Mouse (Mus musculus) brown adipose tissue, adult 24 weeks (tissue): Measurements from ENCODE around the gene Hhat. TPM values are rescaled to one million over a fixed set of nuclear protein-coding genes. Genes with fewer than 3 reads are reported as not detected.

Source experiments
- H3K27ac ChIP-seq: fragments of 200-500 bp; replicated peaks from 2 replicates; pipeline ENCODE4 v1.5.1; 2012; ENCODE audit warnings: low read depth, mild to moderate bottlenecking, low read length
- H3K4me1 ChIP-seq: fragments of 200-500 bp; 2 replicates; pipeline ENCODE4 v1.6.1; 2012; ENCODE audit warnings: low read length, mixed read lengths; ENCODE audit not compliant: control insufficient read depth, insufficient read depth, insufficient read length
- H3K4me3 ChIP-seq: fragments of 200-500 bp; 2 replicates; pipeline ENCODE4 v1.5.1; 2012; ENCODE audit warnings: low read depth, mild to moderate bottlenecking, low read length, moderate library complexity; ENCODE audit not compliant: insufficient read depth
- polyA plus RNA-seq: library from polyadenylated mRNA; stranded (reverse); fragments of >200 nt; gene quantifications from 2 replicates; pipeline ENCODE4 v1.2.4, GENCODE M21; 2012; ENCODE audit not compliant: missing spikeins, insufficient read depth, insufficient read length

Hhat gene
- polyA plus RNA-seq, 1 experiment = 0.59 TPM

DNA sequence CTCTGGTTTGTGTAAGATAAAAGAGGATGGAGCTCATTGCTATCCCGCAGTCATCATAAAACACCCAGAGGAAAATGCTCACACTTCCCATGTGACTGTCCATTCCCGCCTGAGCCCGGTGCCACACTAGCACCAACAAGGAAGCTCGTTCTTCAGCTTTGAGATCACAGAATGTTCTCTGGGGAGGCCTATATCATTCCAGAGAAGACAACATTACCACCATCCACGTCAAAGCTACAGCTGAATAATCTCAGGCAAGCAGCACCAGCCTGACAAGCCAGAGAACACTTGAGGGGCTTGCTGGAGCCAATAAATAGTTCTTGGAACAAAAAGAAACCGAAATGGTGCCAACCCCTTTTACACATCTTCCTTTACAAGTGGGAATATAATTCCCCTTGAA, 113.6 kb downstream of the Hhat start:
- Histone ChIP-seq H3K4me3 (no peak overlapping the region), H3K4me1 (no peaks in the 10 kb centered on the region), H3K27ac (no peak overlapping the region)

- Histone ChIP-seq H3K4me3 (no peak overlapping the region), H3K27ac (no peak overlapping the region), H3K4me1 (no peaks in the 10 kb centered on the region)
These were observed 118.9 kb downstream of the Hhat start for GRCm38 (mm10) chr1:192651981-192652605.

DNA sequence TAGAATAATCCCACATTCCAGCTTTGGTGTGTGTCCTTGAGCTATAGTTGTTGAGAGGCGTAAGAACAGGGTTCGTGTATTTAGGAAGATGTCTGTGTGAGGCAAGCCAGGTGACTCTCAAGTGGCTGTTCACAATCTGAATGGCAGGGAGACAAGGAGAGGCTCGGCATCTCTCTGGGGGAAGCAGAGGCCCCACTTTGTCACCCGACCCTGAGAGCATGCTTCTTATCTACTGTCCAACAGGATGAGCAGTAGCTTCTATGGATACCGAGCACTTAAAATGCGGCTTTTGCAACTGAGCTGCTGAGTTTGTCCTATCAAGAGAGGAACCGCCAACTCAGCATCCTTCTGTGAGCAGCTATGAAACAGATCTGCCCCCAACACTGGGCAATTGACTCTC, 120.4 kb downstream of the Hhat start:
- Histone ChIP-seq H3K27ac (no peak overlapping the region), H3K4me1 (no peaks in the 10 kb centered on the region), H3K4me3 (no peak overlapping the region)

- Histone ChIP-seq H3K4me3 (no peak overlapping the region), H3K4me1 (no peaks in the 10 kb centered on the region), H3K27ac (no peak overlapping the region)
These were observed 121.0 kb downstream of the Hhat start for GRCm38 (mm10) chr1:192650023-192650422.

DNA sequence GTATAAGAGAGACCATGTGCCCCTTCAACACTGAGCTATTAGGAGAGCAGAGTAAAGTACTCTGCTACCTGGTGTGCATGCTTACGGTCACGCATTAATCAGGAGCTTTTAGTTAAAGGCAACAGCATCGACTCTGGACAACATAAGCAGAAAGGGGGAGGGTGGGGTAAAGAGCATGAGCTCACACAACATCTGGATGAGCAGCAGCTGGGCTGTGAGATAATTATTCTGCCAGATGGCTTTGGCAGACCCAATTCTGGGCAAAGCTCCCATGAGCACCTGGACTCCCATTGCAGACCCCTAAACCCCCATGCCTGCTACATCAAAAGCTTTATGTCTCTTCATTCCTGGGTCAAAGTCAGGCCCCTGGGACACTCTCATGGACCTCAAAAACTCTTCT, 121.8 kb downstream of the Hhat start:
- H3K27ac ChIP-seq = no peak overlapping the region
- H3K4me1 ChIP-seq = no peaks in the 10 kb centered on the region
- H3K4me3 ChIP-seq = no peak overlapping the region

DNA sequence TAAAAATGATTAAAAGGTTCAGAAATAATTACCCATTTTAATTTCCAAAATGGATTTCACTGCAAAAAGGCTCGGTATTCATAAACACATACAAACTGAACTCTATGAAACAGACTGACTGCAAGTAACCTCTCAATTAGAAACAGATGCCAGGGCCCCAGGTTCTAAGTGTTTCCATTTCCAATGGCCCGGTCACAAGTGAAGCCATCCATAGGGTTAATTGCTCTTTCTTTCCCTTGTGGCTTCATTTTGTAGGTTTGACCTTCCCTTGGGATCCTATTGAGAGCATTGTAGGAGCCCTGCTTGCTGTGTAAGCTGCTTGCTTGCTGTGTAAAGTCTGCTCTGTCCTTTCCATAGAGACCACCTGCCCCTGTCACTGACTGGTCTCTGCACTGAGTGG, 123.7 kb downstream of the Hhat start:
- Histone ChIP-seq H3K4me1 (peaks cover 3% of the 10 kb centered on the region; the same call in 1 of the 2 replicates), H3K27ac (no peak overlapping the region), H3K4me3 (no peak overlapping the region)

DNA sequence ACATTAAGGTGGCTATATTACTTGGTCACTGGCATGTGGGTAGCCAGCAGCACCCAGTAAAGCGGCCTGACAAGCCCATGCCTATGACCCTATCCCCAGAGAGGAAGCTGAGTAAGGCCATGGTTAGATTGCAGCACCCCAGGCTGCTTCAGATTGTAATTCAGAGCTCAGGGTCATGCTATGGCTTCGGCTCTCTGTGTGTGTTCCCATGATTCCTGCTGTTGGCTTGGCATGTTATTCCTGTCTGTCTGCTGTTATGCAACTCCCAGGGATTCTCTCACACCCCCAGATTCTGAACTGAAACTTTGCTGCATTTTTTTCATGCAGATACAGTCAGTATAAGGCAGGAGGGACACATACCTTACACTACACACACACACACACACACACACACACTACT, 128.9 kb downstream of the Hhat start:
- Histone ChIP-seq H3K27ac (no peak overlapping the region), H3K4me1 (peaks cover 3% of the 10 kb centered on the region; the same call in 1 of the 2 replicates), H3K4me3 (no peak overlapping the region)

DNA sequence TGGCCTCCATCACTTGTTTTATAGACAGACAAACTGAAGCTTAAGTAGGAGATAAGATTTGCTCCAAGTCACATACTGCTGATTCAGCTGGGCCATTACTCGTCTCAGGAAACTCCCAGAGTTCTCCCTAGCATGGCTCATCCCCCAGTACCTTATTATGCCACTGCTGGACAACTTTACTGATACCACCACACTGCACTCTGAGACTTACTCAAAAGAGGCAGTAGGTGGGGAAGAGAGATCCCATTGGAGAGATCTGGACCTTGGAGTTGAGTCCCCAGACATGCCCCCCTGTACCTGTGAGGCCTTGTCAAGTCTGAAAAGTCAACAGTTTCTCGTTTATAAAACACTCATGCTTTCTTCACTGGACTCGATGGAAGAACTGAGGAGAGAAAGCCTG, 131.8 kb downstream of the Hhat start:
- H3K4me3 ChIP-seq = no peak overlapping the region
- no peak overlapping the region for H3K27ac ChIP-seq
- peaks cover 3% of the 10 kb centered on the region; the same call in 1 of the 2 replicates for H3K4me1 ChIP-seq

DNA sequence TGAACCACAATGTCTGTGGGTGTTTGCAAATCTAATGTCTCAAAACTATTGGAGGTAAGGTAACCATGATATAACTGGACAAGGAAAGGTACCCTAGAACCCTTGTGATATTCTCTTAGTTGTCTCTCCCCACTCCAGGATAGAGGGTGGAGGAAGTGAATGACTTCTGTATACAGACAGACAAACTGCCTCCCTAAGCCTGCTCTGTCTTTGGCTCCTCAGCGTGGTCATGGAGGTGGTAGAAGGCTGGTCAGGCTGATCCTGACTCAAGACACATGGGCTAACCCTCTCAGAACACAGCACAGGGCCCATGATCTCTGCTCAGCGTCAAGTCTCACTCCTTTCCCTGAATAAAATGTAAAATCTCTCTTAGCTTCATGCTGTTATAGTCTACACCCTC, 149.2 kb downstream of the Hhat start:
- no peak overlapping the region for H3K27ac ChIP-seq
- H3K4me3 ChIP-seq = no peak overlapping the region
- H3K4me1 ChIP-seq = no peaks in the 10 kb centered on the region

GRCm38 (mm10) chr1:192613271-192613670, 157.8 kb downstream of the Hhat start:
- no peak overlapping the region for H3K4me3 ChIP-seq
- no peak overlapping the region for H3K27ac ChIP-seq
- H3K4me1 ChIP-seq = no peaks in the 10 kb centered on the region

DNA sequence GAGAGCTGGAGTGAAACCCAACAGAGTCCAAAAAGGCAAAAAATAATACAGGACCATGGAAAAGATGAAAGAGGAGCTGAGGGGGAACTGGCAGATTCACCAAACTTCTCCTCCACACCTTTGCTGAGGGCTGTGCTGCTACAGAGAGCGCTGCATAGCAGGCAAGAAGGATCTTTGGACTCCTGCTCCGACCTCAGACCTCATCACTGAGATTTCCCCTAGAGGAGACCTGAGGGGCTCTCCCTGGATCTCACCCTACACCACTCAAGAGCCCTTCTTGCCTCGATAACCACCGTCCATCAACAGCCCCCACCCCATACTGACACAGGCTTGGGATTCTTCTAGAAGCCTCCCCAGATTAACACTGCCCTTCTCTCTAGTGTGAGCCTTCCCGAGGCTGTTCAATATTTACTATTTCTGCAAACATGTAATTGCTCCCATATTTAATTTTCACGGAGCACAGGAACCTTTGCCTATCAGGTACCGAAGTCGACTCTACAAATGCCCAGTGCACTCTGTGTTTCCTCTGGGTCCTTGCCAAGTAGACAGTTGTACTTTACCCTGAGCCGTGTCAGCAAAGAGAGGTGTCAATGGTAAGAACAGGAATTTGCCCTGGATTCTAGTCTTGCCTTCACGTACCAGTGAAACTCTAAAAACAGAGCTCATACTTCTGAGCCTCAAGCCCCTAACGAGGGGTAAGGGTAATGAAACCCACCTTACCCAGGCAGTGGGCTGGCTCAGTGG, 158.9 kb downstream of the Hhat start:
- no peaks in the 10 kb centered on the region for H3K4me1 ChIP-seq
- no peak overlapping the region for H3K27ac ChIP-seq
- H3K4me3 ChIP-seq = no peak overlapping the region

DNA sequence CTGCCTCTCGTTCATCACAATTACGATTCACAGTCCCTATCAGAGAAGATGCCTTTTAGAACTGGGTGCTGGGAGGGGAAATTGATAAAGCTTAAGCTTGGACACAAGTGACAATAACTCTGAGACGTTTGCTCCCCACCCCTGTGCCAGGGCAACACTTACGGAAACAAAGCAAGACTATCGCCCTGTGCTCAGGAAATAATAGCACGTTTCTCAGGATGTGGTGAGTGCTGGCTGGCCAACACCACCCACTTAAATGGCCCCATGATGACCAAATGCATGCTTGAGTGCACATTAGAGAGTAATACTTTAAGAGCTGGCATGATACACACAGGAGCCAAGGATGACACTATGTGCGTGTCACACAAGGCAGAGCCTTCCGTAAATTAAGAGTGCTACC, 164.1 kb downstream of the Hhat start:
- Histone ChIP-seq H3K27ac (no peak overlapping the region), H3K4me3 (no peak overlapping the region), H3K4me1 (no peaks in the 10 kb centered on the region)

GRCm38 (mm10) chr1:192604413-192604812, 166.6 kb downstream of the Hhat start:
- H3K27ac ChIP-seq = no peak overlapping the region
- H3K4me3 ChIP-seq = no peak overlapping the region
- no peaks in the 10 kb centered on the region for H3K4me1 ChIP-seq

- H3K4me1 ChIP-seq = no peaks in the 10 kb centered on the region
- no peak overlapping the region for H3K4me3 ChIP-seq
- H3K27ac ChIP-seq = no peak overlapping the region
These were observed 167.5 kb downstream of the Hhat start for GRCm38 (mm10) chr1:192603556-192603955.

DNA sequence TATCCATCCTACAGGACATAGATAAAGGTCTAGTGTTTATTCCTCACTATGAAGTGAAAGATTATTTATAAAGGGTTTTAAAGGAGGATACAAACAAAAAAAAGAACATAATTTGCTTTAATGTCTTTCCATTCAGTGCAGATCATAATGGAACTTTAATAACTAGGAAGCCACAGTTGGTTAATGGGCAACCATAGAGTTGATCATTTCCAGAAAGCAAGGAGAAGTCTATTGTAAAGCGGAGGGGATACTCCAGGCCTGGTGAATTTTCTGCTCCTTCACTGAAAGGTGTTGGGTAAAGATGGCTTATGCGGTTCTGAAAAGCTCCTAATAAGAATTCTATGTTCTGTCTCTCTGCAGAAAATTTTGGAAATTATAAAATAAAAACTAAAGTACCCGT, 169.8 kb downstream of the Hhat start:
- no peak overlapping the region for H3K4me3 ChIP-seq
- H3K27ac ChIP-seq = no peak overlapping the region
- H3K4me1 ChIP-seq = no peaks in the 10 kb centered on the region

GRCm38 (mm10) chr1:192599746-192600145, 171.3 kb downstream of the Hhat start:
- Histone ChIP-seq H3K4me1 (no peaks in the 10 kb centered on the region), H3K4me3 (no peak overlapping the region), H3K27ac (no peak overlapping the region)
